In genomic region chr3:97859400-97859799, GRCm38 (mm10) we compare ENCODE assay signal across 18 mouse cellular contexts. TPM values are rescaled to one million over a fixed set of nuclear protein-coding genes. Genes with fewer than 3 reads are reported as not detected.
DNase-seq lines count a peak whose midpoint lies in the region.
"Had no signal": no experiment of that assay in that cellular context is flagged by ENCODE, and none has a peak within 500 bp of the region (broad histone marks: within the 10 kb centered on the region; RNA-seq: fewer than 3 reads in every experiment).

No protein-coding gene starts in this region.

- DNase-seq in frontal cortex, adult 2 months (ENCODE audit: extremely low spot score in 1 of 2, low spot score in 1 of 2) = peak; percentile 72 to 73
- no peak for DNase-seq in frontal cortex, postnatal 14 days (ENCODE audit: low spot score in 2 of 2)
- peak; percentile 74 for DNase-seq in layer of hippocampus, adult 9-11 months
- no peak for DNase-seq in layer of hippocampus, postnatal 36 days
- peak; percentile 58 to 67 for DNase-seq in right cerebral cortex, adult 2 months (ENCODE audit: low spot score in 2 of 2)
- no peak for DNase-seq in right cerebral cortex, postnatal 14 days
- DNase-seq in telencephalon, adult 2 months (ENCODE audit: low read depth, low spot score) = peak; percentile 89
- no peak for DNase-seq in Muller cell, postnatal 12 days (ENCODE audit: inconsistent ontology term)
- DNase-seq: adrenal gland, postnatal 10 days; cerebellum, adult 11-12 months; cerebellum, adult 9-11 months; embryo, embryonic 11 days; gastrocnemius, postnatal 14 days; kidney, adult 9 months; kidney, postnatal 10 days; liver, embryonic 13.5 days; lung, adult 18-20 months; lung, postnatal 4 days had no signal

RNA-seq across cellular contexts. Expression of gene Pde4dip, which starts 29.1 kb away (rescaled TPM):
- polyA plus RNA-seq in frontal cortex, adult 2 months (2012; rRNA removed) = 108 and 109 TPM in 2 replicates
- 100 to 1,000 TPM; 223 to 235 TPM for total RNA-seq in layer of hippocampus, postnatal 36 days (2021)

RNA-seq across cellular contexts. Expression of gene Sec22b, which starts 41.6 kb away (rescaled TPM):
- 63.2 and 65.8 TPM in 2 replicates for polyA plus RNA-seq in frontal cortex, adult 2 months (2012; rRNA removed)
- 10 to 100 TPM; 79.1 to 83.4 TPM for total RNA-seq in layer of hippocampus, postnatal 36 days (2021)

Comparison
In these comparisons a context has a peak if more than half of its experiments do, and no peak if none do; other contexts are left out.
1. DNase-seq: peak in frontal cortex, adult 2 months (2 of 2), layer of hippocampus, adult 9-11 months (single experiment), right cerebral cortex, adult 2 months (2 of 2) and telencephalon, adult 2 months (single experiment); none in frontal cortex, postnatal 14 days (0 of 2), layer of hippocampus, postnatal 36 days (0 of 2), right cerebral cortex, postnatal 14 days (single experiment) and Muller cell, postnatal 12 days (single experiment).